Mouse (Mus musculus): Measurements from ENCODE around the gene Rnh1. TPM values are rescaled to one million over a fixed set of nuclear protein-coding genes. Genes with fewer than 3 reads are reported as not detected.

Rnh1 gene
- polyA plus RNA-seq, 1 experiment from 2014 or later: 64.4 TPM

GRCm38 (mm10) chr7:141164850-141165249 lies 7.8 kb downstream of the Rnh1 start:
- Histone ChIP-seq H3K9ac (ENCODE audit: low read depth, low read length) (no peak overlapping the region), H3K9me3 (ENCODE audit: control insufficient read depth, low read length) (no peaks in the 10 kb centered on the region), H3K4me1 (replicated peaks; ENCODE audit: control insufficient read depth, insufficient read depth, low read length) (0 out of 2 replicates have a peak, but pooled peaks cover 3% of the 10 kb centered on the region), H3K4me3 (ENCODE audit: low read depth, low read length) (no peak overlapping the region), H3K36me3 (ENCODE audit: control insufficient read depth, insufficient read depth, low read length) (no peaks in the 10 kb centered on the region), H3K27ac (ENCODE audit: low read depth, low read length) (no peak overlapping the region), H3K27me3 (ENCODE audit: control insufficient read depth, insufficient read depth, low read length) (no peaks in the 10 kb centered on the region), H3K4me2 (replicated peaks; ENCODE audit: low read depth, low read length) (no peak overlapping the region)
- no peak for ATAC-seq (ENCODE audit: low FRiP score)
- 88% methylated on average over 6 of the region's 6 CpGs for WGBS
- DNase-seq (ENCODE audit: low spot score): no peak

- no peak for DNase-seq (ENCODE audit: low spot score)
- Histone ChIP-seq H3K36me3 (ENCODE audit: control insufficient read depth, insufficient read depth, low read length) (no peaks in the 10 kb centered on the region), H3K9me3 (ENCODE audit: control insufficient read depth, low read length) (no peaks in the 10 kb centered on the region), H3K4me1 (replicated peaks; ENCODE audit: control insufficient read depth, insufficient read depth, low read length) (0 out of 2 replicates have a peak, but pooled peaks cover 3% of the 10 kb centered on the region), H3K4me3 (ENCODE audit: low read depth, low read length) (no peak overlapping the region), H3K4me2 (replicated peaks; ENCODE audit: low read depth, low read length) (no peak overlapping the region), H3K27ac (ENCODE audit: low read depth, low read length) (no peak overlapping the region), H3K27me3 (ENCODE audit: control insufficient read depth, insufficient read depth, low read length) (no peaks in the 10 kb centered on the region), H3K9ac (ENCODE audit: low read depth, low read length) (no peak overlapping the region)
- no peak for ATAC-seq (ENCODE audit: low FRiP score)
- 93% methylated on average over 7 of the region's 7 CpGs for WGBS
Observed at GRCm38 (mm10) chr7:141164397-141164796, 8.3 kb downstream of the Rnh1 start.

- Histone ChIP-seq H3K36me3 (ENCODE audit: control insufficient read depth, insufficient read depth, low read length) (no peaks in the 10 kb centered on the region), H3K4me2 (replicated peaks; ENCODE audit: low read depth, low read length) (no peak overlapping the region), H3K27me3 (ENCODE audit: control insufficient read depth, insufficient read depth, low read length) (no peaks in the 10 kb centered on the region), H3K4me3 (ENCODE audit: low read depth, low read length) (no peak overlapping the region), H3K9me3 (ENCODE audit: control insufficient read depth, low read length) (no peaks in the 10 kb centered on the region), H3K9ac (ENCODE audit: low read depth, low read length) (no peak overlapping the region), H3K4me1 (replicated peaks; ENCODE audit: control insufficient read depth, insufficient read depth, low read length) (no peaks in the 10 kb centered on the region), H3K27ac (ENCODE audit: low read depth, low read length) (no peak overlapping the region)
- WGBS: 96% methylated on average over 9 of the region's 9 CpGs
- ATAC-seq (ENCODE audit: low FRiP score) (no peak), DNase-seq (ENCODE audit: low spot score) (no peak)
Observed at GRCm38 (mm10) chr7:141155362-141155761, 17.3 kb downstream of the Rnh1 start.

GRCm38 (mm10) chr7:141148639-141149038 lies 24.0 kb downstream of the Rnh1 start:
- DNase-seq (ENCODE audit: low spot score): no peak
- H3K9ac ChIP-seq (ENCODE audit: low read depth, low read length): no peak overlapping the region
- H3K4me3 ChIP-seq (ENCODE audit: low read depth, low read length): no peak overlapping the region
- 80% methylated on average over 4 of the region's 4 CpGs for WGBS
- H3K4me1 ChIP-seq (replicated peaks; ENCODE audit: control insufficient read depth, insufficient read depth, low read length): no peaks in the 10 kb centered on the region
- H3K9me3 ChIP-seq (ENCODE audit: control insufficient read depth, low read length): no peaks in the 10 kb centered on the region
- no peaks in the 10 kb centered on the region for H3K27me3 ChIP-seq (ENCODE audit: control insufficient read depth, insufficient read depth, low read length)
- no peaks in the 10 kb centered on the region for H3K36me3 ChIP-seq (ENCODE audit: control insufficient read depth, insufficient read depth, low read length)
- no peak overlapping the region for H3K4me2 ChIP-seq (replicated peaks; ENCODE audit: low read depth, low read length)
- no peak for ATAC-seq (ENCODE audit: low FRiP score)
- H3K27ac ChIP-seq (ENCODE audit: low read depth, low read length): no peak overlapping the region

GRCm38 (mm10) chr7:141147044-141147443 lies 25.6 kb downstream of the Rnh1 start:
- DNase-seq (ENCODE audit: low spot score) (no peak), ATAC-seq (ENCODE audit: low FRiP score) (no peak)
- no peaks in the 10 kb centered on the region for H3K4me1 ChIP-seq (replicated peaks; ENCODE audit: control insufficient read depth, insufficient read depth, low read length)
- H3K4me2 ChIP-seq (replicated peaks; ENCODE audit: low read depth, low read length): no peak overlapping the region
- H3K36me3 ChIP-seq (ENCODE audit: control insufficient read depth, insufficient read depth, low read length): no peaks in the 10 kb centered on the region
- no peaks in the 10 kb centered on the region for H3K9me3 ChIP-seq (ENCODE audit: control insufficient read depth, low read length)
- H3K4me3 ChIP-seq (ENCODE audit: low read depth, low read length): no peak overlapping the region
- 86% methylated on average over 6 of the region's 6 CpGs for WGBS
- no peaks in the 10 kb centered on the region for H3K27me3 ChIP-seq (ENCODE audit: control insufficient read depth, insufficient read depth, low read length)
- no peak overlapping the region for H3K9ac ChIP-seq (ENCODE audit: low read depth, low read length)
- no peak overlapping the region for H3K27ac ChIP-seq (ENCODE audit: low read depth, low read length)

- no peak overlapping the region for H3K4me3 ChIP-seq (ENCODE audit: low read depth, low read length)
- DNase-seq (ENCODE audit: low spot score) (no peak), ATAC-seq (ENCODE audit: low FRiP score) (no peak)
- H3K4me1 ChIP-seq (replicated peaks; ENCODE audit: control insufficient read depth, insufficient read depth, low read length): no peaks in the 10 kb centered on the region
- WGBS: 93% methylated on average over 12 of the region's 12 CpGs
- no peak overlapping the region for H3K4me2 ChIP-seq (replicated peaks; ENCODE audit: low read depth, low read length)
- no peaks in the 10 kb centered on the region for H3K9me3 ChIP-seq (ENCODE audit: control insufficient read depth, low read length)
- H3K9ac ChIP-seq (ENCODE audit: low read depth, low read length): no peak overlapping the region
- no peaks in the 10 kb centered on the region for H3K27me3 ChIP-seq (ENCODE audit: control insufficient read depth, insufficient read depth, low read length)
- H3K36me3 ChIP-seq (ENCODE audit: control insufficient read depth, insufficient read depth, low read length): no peaks in the 10 kb centered on the region
- no peak overlapping the region for H3K27ac ChIP-seq (ENCODE audit: low read depth, low read length)
Observed at GRCm38 (mm10) chr7:141146043-141146595, 26.5 kb downstream of the Rnh1 start.

- H3K9ac ChIP-seq (ENCODE audit: low read depth, low read length): no peak overlapping the region
- H3K4me1 ChIP-seq (replicated peaks; ENCODE audit: control insufficient read depth, insufficient read depth, low read length): no peaks in the 10 kb centered on the region
- no peaks in the 10 kb centered on the region for H3K36me3 ChIP-seq (ENCODE audit: control insufficient read depth, insufficient read depth, low read length)
- no peak overlapping the region for H3K4me2 ChIP-seq (replicated peaks; ENCODE audit: low read depth, low read length)
- ATAC-seq (ENCODE audit: low FRiP score): no peak
- no peak overlapping the region for H3K4me3 ChIP-seq (ENCODE audit: low read depth, low read length)
- no peak for DNase-seq (ENCODE audit: low spot score)
- no peak overlapping the region for H3K27ac ChIP-seq (ENCODE audit: low read depth, low read length)
- no peaks in the 10 kb centered on the region for H3K9me3 ChIP-seq (ENCODE audit: control insufficient read depth, low read length)
- H3K27me3 ChIP-seq (ENCODE audit: control insufficient read depth, insufficient read depth, low read length): no peaks in the 10 kb centered on the region
- WGBS: 81% methylated on average over 1 of the region's 1 CpGs
Observed at GRCm38 (mm10) chr7:141145403-141145802, 27.3 kb downstream of the Rnh1 start.

GRCm38 (mm10) chr7:141144650-141145049 lies 28.0 kb downstream of the Rnh1 start:
- H3K4me1 ChIP-seq (replicated peaks; ENCODE audit: control insufficient read depth, insufficient read depth, low read length): no peaks in the 10 kb centered on the region
- no peaks in the 10 kb centered on the region for H3K27me3 ChIP-seq (ENCODE audit: control insufficient read depth, insufficient read depth, low read length)
- H3K27ac ChIP-seq (ENCODE audit: low read depth, low read length): no peak overlapping the region
- no peaks in the 10 kb centered on the region for H3K36me3 ChIP-seq (ENCODE audit: control insufficient read depth, insufficient read depth, low read length)
- H3K4me3 ChIP-seq (ENCODE audit: low read depth, low read length): no peak overlapping the region
- ATAC-seq (ENCODE audit: low FRiP score) (no peak), DNase-seq (ENCODE audit: low spot score) (no peak)
- 92% methylated on average over 3 of the region's 3 CpGs for WGBS
- no peaks in the 10 kb centered on the region for H3K9me3 ChIP-seq (ENCODE audit: control insufficient read depth, low read length)
- H3K4me2 ChIP-seq (replicated peaks; ENCODE audit: low read depth, low read length): no peak overlapping the region
- no peak overlapping the region for H3K9ac ChIP-seq (ENCODE audit: low read depth, low read length)

GRCm38 (mm10) chr7:141143861-141144260 lies 28.8 kb downstream of the Rnh1 start:
- no peak for ATAC-seq (ENCODE audit: low FRiP score)
- H3K36me3 ChIP-seq (ENCODE audit: control insufficient read depth, insufficient read depth, low read length): no peaks in the 10 kb centered on the region
- no peaks in the 10 kb centered on the region for H3K9me3 ChIP-seq (ENCODE audit: control insufficient read depth, low read length)
- no peak for DNase-seq (ENCODE audit: low spot score)
- H3K4me2 ChIP-seq (replicated peaks; ENCODE audit: low read depth, low read length): no peak overlapping the region
- no peaks in the 10 kb centered on the region for H3K4me1 ChIP-seq (replicated peaks; ENCODE audit: control insufficient read depth, insufficient read depth, low read length)
- WGBS: 84% methylated on average over 2 of the region's 2 CpGs
- no peak overlapping the region for H3K27ac ChIP-seq (ENCODE audit: low read depth, low read length)
- no peak overlapping the region for H3K9ac ChIP-seq (ENCODE audit: low read depth, low read length)
- no peaks in the 10 kb centered on the region for H3K27me3 ChIP-seq (ENCODE audit: control insufficient read depth, insufficient read depth, low read length)
- H3K4me3 ChIP-seq (ENCODE audit: low read depth, low read length): no peak overlapping the region

Measured in hindbrain, embryonic 11.5 days (tissue).